Mouse (Mus musculus) cerebellum, postnatal 10 days (tissue): Measurements from ENCODE around the gene Mrps26.
A peak's percentile ranks its signal among the peaks of the same experiment; 100 is the strongest.

Source experiments
- DNase-seq, 2 experiments: peaks; one replicate each; pipeline ENCODE4 v3.0.0; 2021; ENCODE audit warnings: mixed read lengths in 2 of 2

Mrps26 gene

GRCm38 (mm10) chr2:130577021-130577420 is 13.5 kb downstream of the Mrps26 start:
- DNase-seq = no peak

DNA sequence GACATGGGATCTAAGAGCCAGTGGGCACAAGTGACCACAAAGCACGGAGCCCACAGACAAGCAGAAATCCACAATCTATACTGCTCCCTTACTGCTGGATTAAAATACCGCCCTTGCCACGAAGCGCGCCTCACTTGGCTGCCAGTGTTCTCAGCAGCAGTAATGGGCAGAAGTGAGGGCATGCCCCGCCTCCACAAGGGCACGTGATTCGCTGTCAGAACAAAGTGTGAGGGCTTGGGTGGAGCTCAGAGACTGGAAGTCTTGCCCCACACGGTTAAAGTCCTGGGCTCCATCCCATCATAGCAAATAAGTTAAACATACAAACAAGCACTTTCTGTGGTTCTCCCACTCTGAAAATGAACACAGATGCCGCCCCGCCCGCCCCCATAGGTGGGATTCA is 14.1 kb downstream of the Mrps26 start:
- DNase-seq = peak; percentile 50 to 57

DNA sequence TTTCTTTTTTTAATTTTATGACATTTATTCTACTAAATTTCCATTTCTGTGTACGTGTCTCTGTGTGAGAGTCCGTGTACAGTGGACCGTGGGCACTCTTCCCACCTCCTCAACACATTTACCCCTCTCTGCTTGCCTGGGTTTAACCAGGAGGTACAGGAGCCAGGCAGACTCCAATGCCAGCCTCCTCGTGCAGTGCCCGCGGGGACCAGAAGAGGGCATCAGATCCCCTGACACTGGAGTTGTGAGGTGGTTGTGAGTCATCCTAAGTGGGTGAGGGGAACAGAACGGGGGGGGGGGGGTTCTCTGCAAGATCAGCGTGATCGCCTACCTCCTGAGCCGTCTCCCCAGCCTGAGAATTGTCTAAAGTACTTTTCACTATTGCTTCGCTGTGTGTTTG is 14.6 kb downstream of the Mrps26 start:
- peak; percentile 78 to 82 for DNase-seq

GRCm38 (mm10) chr2:130579791-130580190 is 16.2 kb downstream of the Mrps26 start:
- DNase-seq = no peak

- DNase-seq = peak; percentile 41 to 45
These were observed 17.7 kb downstream of the Mrps26 start for GRCm38 (mm10) chr2:130581201-130581600.

GRCm38 (mm10) chr2:130582552-130582951 is 19.0 kb downstream of the Mrps26 start, which contains the start of gene Avp:
Avp (minus strand) TSS chr2:130582554.
- no peak for DNase-seq

DNA sequence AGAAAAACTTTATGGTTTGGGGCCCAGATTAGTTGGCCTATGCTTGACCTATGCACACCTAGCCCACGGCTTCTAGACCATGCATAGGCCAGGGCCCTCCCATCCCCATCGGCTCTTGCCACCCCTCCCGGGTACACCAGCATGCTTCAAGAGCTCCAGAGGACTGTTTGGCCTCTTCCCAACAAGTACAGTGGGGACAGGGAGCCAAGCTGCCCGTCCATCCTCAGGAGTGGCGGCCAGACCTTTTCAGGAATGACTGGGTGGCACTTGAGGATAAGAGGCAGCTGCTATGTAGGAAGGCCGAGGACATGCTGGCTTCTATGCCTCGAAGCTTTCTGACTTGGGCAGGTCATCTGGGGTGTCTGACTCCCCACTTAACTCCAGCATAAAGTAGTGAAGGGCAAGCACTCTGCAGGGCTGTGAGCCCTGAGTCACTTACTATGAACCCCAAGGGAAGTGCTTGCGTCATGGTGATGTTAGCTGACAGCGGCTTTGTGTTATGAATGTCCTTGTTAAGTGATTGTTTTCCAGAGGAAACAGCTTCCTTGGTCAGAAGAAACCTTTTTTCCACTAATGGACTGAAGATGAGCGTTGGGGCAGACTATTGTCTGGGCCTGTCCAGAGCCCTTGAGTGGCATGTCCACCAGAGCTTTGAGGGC is 20.5 kb downstream of the Mrps26 start:
- DNase-seq = no peak

DNA sequence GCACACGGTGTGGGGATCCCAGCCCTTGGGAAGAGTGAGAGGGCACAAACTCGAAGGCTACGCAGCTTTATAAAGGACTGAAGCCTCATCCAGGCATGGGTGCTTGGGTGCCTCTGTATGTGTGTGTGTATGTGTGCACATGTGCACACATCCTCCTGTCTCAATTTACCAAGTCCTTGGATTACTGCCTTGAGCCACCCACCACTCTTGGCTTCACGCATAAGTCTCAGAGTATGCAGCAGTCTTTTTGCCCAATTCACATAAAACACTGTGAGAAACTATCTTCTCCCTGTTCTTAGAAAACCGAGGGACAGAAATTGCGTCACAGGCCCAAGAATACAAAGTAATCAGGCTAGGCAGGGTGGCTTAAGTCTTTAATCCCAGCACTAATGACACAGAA is 22.5 kb downstream of the Mrps26 start:
- no peak for DNase-seq

DNA sequence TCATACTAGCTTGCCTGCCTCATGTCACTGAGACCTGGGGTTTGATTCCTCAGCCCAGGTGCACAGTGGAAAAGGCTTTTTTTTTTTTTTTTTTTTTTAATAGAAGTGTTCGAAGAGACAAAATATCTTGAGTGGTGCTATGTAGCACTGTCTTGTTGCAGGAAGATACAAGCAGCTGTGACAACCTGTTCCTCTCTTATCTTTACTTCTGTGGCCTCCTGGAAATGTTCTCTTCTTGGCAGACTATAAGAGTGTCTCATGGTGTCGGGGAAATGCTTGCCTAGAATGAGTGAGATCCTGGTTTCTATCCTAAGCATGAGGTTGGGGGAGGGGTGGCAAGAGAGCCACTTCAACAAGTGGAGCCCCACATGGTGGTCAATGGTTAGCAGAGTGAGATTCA is 24.8 kb downstream of the Mrps26 start:
- DNase-seq = no peak

DNA sequence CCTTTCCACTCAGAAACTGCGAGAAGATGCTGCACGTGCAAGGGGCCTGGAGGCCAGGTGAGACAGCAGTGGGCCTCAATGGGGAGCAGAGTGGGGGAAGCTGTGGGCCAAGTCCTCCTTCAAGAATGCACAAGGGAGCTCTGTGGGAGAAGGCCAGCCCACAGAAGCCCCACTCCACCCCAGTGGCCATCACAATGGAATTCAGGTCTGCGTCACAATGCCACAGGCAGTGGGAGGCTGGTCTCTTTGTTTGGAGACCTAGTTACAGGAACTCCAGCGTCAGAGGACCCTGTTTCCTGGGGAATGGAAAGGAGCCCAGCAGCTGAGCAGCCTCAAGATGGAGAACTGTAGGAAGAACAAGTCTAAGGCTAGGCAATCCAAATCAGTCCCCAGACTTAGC is 25.6 kb downstream of the Mrps26 start:
- no peak for DNase-seq

DNA sequence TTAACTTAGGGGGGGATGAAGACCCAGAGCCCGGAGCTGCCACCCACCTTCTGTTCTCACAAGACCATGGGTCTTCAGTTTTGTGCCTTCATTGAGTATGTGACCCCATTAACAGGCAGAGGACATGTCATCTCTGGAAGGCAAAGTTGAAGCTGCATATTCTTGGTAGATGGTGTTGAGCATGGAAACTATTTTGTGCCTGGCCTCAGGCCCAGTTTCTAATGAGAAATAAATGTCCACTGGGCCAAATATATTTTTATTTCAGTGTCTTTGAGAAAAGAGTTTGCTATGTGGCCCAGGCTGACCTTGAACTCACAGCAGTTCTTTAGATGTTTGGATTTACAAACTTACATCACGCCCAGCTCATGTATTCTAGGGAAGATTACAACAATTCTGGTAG is 26.2 kb downstream of the Mrps26 start:
- no peak for DNase-seq

- DNase-seq = no peak
These were observed 27.5 kb downstream of the Mrps26 start for GRCm38 (mm10) chr2:130591016-130591415.

GRCm38 (mm10) chr2:130595596-130595995 is 32.1 kb downstream of the Mrps26 start:
- DNase-seq = no peak

- DNase-seq = peak; percentile 56 to 68
These were observed 34.1 kb downstream of the Mrps26 start for GRCm38 (mm10) chr2:130597601-130598010.

DNA sequence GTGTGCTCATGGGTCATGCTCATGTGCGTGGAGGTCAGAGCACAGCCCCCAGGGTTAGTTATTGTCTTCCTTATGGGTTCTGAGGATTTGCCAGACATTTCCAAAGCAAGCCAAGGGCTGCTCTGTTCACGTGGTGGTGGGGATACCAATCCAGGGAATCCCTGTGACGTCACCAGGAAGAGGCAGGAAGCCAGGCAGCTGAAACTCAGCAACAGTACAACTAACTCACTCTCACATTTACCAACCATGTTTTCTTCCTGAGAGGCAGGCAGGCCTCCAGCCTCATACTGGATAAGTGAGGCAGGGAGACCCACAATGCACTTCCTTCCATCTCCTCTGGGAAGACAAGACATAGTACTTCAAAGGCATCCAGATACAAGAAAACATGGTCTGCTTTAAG is 34.9 kb downstream of the Mrps26 start:
- DNase-seq = no peak

DNA sequence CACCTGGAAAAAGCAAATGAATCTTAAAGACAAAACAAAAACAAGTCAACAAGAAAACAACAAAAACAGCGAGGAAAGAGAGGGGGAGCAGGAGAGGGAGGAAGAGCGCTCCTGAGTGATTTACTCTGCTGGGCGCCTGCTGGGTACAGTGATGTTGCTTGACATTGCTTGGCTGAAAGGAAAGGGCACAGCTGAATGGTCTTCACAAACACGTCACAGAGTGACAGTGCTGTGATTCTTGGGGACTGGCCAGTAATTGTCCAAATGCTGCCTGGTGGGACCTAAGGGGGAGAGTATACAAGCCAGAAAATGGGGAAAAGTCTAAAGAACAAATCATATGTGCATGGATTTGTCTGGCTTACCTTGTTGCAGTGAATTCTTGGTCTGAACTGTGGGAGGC is 38.7 kb downstream of the Mrps26 start:
- no peak for DNase-seq

- DNase-seq = peak; percentile 64 to 67
These were observed 49.5 kb downstream of the Mrps26 start for GRCm38 (mm10) chr2:130613091-130613490.
